Mouse (Mus musculus): Measurements from ENCODE around the gene Amotl2. TPM values are rescaled to one million over a fixed set of nuclear protein-coding genes. Genes with fewer than 3 reads are reported as not detected.

Amotl2 gene
- polyA plus RNA-seq, 1 experiment, result 26.3 TPM

DNA sequence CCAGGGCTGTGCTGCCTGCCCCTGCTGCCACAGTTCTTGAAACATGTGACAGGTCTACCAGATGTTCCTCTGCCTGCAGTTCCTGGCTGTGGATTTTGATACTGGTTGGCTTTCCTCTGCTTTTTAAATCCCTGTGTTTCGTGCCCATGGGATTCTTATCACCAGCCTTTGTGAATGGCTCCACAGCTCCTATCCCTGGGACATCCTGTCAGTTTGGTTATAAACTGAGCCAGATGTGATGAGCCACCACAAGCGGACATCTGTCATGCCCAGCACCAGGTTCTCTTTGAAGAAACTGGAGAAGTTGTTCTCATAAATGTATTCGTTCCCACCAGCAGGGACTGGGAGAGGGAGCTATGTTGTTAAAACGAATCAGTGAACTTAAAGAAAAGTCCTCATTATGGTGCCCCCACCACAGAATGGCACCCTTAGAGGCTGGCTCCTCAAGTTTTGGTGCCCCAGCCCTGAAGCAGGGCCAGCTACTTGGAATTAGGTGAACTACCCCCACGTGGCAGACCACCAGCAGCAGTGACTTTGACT is 15.9 kb downstream of the Amotl2 start:
- Histone ChIP-seq H3K27ac (ENCODE audit: control insufficient read depth, insufficient read depth, low read depth, low read length, poor library complexity) (no peak overlapping the region), H3K4me3 (replicated peaks; ENCODE audit: control insufficient read depth, low read depth, low read length) (no peak overlapping the region), H3K4me1 (ENCODE audit: control insufficient read depth, insufficient read depth, low read length) (peaks cover 2% of the 10 kb centered on the region)
- 72% methylated on average over 5 of the region's 5 CpGs for WGBS
- TF ChIP-seq POLR2A (IDR thresholded peaks at IDR 0.05; ENCODE audit: borderline replicate concordance, control insufficient read depth, low read depth, low read length), result no peak
- no peak for TF ChIP-seq CTCF (IDR thresholded peaks at IDR 0.05; ENCODE audit: control insufficient read depth, insufficient read depth, low read length)

DNA sequence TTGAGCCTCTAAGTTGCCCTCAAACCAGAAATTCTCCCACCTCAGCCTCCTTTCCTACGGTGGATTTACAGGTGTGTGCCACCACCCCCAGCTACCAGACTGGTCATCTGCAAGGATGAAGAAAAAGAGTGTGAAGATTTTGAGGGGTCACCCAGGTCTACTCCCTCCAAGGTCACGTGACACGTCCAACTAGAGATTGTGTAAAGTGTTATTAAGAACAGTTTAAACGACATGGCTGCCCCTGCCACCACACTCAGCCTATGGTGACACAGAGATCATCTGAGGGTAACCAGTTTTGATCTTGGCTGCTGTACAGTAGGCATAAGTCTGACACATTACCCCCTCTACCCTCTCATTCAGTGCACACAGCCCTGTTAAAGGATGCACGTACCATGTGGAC is 17.0 kb downstream of the Amotl2 start:
- 83% methylated on average over 5 of the region's 5 CpGs for WGBS
- H3K4me1 ChIP-seq (ENCODE audit: control insufficient read depth, insufficient read depth, low read length), result peaks cover 3% of the 10 kb centered on the region
- H3K27ac ChIP-seq (ENCODE audit: control insufficient read depth, insufficient read depth, low read depth, low read length, poor library complexity), result no peak overlapping the region
- TF ChIP-seq CTCF (IDR thresholded peaks at IDR 0.05; ENCODE audit: control insufficient read depth, insufficient read depth, low read length) (no peak), POLR2A (IDR thresholded peaks at IDR 0.05; ENCODE audit: borderline replicate concordance, control insufficient read depth, low read depth, low read length) (no peak)
- H3K4me3 ChIP-seq (replicated peaks; ENCODE audit: control insufficient read depth, low read depth, low read length), result no peak overlapping the region

DNA sequence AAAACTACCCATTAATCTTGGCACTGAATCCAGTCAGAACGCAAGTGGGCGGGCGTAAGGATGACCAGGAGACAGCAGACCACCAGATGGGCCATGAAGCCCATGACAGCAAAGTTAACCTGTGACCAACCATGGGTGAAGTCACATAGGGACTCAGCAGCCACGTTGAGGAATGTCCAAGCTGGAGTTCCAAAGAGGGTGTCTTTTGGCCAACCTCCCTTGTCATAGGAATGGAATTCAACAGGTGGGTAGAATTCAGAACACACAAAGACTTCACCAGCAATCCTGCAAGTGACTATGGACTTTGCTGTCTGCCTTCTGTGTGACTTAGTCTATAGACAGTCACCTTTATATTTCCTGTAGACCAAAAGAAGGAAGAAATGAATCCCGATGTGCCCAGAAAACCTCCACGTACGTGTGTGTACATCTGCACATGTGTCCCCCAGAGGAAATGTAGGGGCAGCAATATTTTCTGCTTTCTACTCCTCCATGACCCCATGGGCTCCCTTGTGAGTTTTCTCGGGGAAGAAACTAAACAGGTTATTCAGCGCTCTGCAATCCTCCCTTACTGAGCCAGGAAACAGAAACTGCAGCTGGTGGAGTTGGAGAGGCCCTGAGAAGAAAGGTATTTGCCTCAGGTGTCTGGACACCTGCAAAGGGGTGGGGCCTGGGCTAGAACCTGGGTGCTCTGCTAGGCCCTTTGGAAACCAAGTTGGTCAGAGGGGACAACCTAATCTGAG is 17.7 kb downstream of the Amotl2 start:
- Histone ChIP-seq H3K27ac (ENCODE audit: control insufficient read depth, insufficient read depth, low read depth, low read length, poor library complexity) (no peak overlapping the region), H3K4me1 (ENCODE audit: control insufficient read depth, insufficient read depth, low read length) (peaks cover 3% of the 10 kb centered on the region), H3K4me3 (replicated peaks; ENCODE audit: control insufficient read depth, low read depth, low read length) (no peak overlapping the region)
- no peak for TF ChIP-seq POLR2A (IDR thresholded peaks at IDR 0.05; ENCODE audit: borderline replicate concordance, control insufficient read depth, low read depth, low read length)
- TF ChIP-seq CTCF (IDR thresholded peaks at IDR 0.05; ENCODE audit: control insufficient read depth, insufficient read depth, low read length), result no peak
- 79% methylated on average over 9 of the region's 9 CpGs for WGBS

DNA sequence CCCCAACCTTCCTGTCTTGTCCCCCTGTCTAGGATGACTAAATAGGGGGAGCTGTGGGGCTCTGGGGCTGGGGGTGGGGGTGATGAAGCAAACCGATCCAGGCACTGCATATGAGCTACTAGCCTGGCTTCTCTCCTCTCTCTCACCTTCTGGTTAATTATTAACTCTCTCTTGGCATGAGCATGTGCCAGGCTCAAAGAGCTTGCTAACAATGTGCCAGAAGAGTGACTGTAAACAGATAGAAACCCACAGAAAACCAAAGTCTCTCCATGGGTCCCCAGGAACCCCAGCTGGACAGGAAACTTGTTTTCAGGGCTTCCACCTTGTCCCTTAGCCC is 18.2 kb downstream of the Amotl2 start:
- no peak for TF ChIP-seq CTCF (IDR thresholded peaks at IDR 0.05; ENCODE audit: control insufficient read depth, insufficient read depth, low read length)
- no peak for TF ChIP-seq POLR2A (IDR thresholded peaks at IDR 0.05; ENCODE audit: borderline replicate concordance, control insufficient read depth, low read depth, low read length)
- no peak overlapping the region for H3K27ac ChIP-seq (ENCODE audit: control insufficient read depth, insufficient read depth, low read depth, low read length, poor library complexity)
- H3K4me1 ChIP-seq (ENCODE audit: control insufficient read depth, insufficient read depth, low read length), result peaks cover 3% of the 10 kb centered on the region
- no peak overlapping the region for H3K4me3 ChIP-seq (replicated peaks; ENCODE audit: control insufficient read depth, low read depth, low read length)
- 77% methylated on average over 1 of the region's 1 CpGs for WGBS

- TF ChIP-seq POLR2A (IDR thresholded peaks at IDR 0.05; ENCODE audit: borderline replicate concordance, control insufficient read depth, low read depth, low read length), result no peak
- TF ChIP-seq CTCF (IDR thresholded peaks at IDR 0.05; ENCODE audit: control insufficient read depth, insufficient read depth, low read length), result no peak
- peaks cover 3% of the 10 kb centered on the region for H3K4me1 ChIP-seq (ENCODE audit: control insufficient read depth, insufficient read depth, low read length)
- H3K27ac ChIP-seq (ENCODE audit: control insufficient read depth, insufficient read depth, low read depth, low read length, poor library complexity), result no peak overlapping the region
- WGBS, result 72% methylated on average over 3 of the region's 3 CpGs
- no peak overlapping the region for H3K4me3 ChIP-seq (replicated peaks; ENCODE audit: control insufficient read depth, low read depth, low read length)
These were observed 18.8 kb downstream of the Amotl2 start for GRCm38 (mm10) chr9:102735231-102735630.

DNA sequence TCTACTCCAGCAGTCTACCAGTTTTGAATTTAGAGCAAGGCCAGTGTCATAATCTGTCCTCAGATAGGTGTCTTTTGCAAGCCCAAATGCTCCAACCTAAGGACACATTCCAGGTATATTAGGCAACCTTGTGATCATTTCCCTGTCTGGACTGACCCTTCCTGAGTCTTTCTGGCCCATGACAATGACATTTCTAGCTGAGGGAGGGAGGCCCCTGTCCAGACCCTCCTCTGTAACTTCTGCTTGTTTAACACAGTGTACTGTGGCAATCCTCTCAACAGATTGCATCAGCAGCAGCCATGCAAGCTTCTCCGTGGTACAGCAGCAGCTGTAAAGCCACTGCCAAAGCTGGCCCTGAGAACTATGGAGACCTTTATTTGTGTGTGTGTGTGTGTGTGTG is 19.5 kb downstream of the Amotl2 start:
- H3K4me1 ChIP-seq (ENCODE audit: control insufficient read depth, insufficient read depth, low read length), result peaks cover 2% of the 10 kb centered on the region
- 0 out of 2 replicates have a peak overlapping the region, but pooled peaks have one; percentile 14 for H3K27ac ChIP-seq (ENCODE audit: control insufficient read depth, insufficient read depth, low read depth, low read length, poor library complexity)
- TF ChIP-seq CTCF (IDR thresholded peaks at IDR 0.05; ENCODE audit: control insufficient read depth, insufficient read depth, low read length), result no peak
- no peak for TF ChIP-seq POLR2A (IDR thresholded peaks at IDR 0.05; ENCODE audit: borderline replicate concordance, control insufficient read depth, low read depth, low read length)
- H3K4me3 ChIP-seq (replicated peaks; ENCODE audit: control insufficient read depth, low read depth, low read length), result no peak overlapping the region
- WGBS, result 17% methylated on average over 1 of the region's 1 CpGs

- TF ChIP-seq POLR2A (IDR thresholded peaks at IDR 0.05; ENCODE audit: borderline replicate concordance, control insufficient read depth, low read depth, low read length) (no peak), CTCF (IDR thresholded peaks at IDR 0.05; ENCODE audit: control insufficient read depth, insufficient read depth, low read length) (no peak)
- WGBS, result 70% methylated on average over 1 of the region's 1 CpGs
- H3K4me1 ChIP-seq (ENCODE audit: control insufficient read depth, insufficient read depth, low read length), result peaks cover 2% of the 10 kb centered on the region
- H3K27ac ChIP-seq (ENCODE audit: control insufficient read depth, insufficient read depth, low read depth, low read length, poor library complexity), result no peak overlapping the region
- no peak overlapping the region for H3K4me3 ChIP-seq (replicated peaks; ENCODE audit: control insufficient read depth, low read depth, low read length)
These were observed 20.9 kb downstream of the Amotl2 start for GRCm38 (mm10) chr9:102737405-102737804.

DNA sequence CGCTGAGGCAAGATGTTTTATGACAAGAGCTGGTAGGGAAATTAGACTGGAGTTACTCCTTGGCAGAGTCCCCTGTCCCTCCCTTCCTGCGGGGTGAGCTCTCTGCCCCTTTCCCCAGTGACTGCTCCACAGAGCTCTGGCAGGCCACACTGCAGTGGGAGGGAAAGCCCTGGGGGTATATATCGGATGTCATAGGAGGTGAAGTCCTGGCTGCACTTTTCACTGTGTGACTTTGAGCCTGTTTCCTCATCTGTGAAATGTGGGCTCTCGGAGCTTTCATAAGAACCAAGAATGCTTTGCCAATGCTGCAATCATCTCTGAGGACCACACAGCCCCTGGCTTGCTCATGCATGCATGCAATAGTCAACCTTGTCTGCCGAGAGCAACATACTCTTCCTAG is 30.3 kb downstream of the Amotl2 start:
- no peak overlapping the region for H3K4me3 ChIP-seq (replicated peaks; ENCODE audit: control insufficient read depth, low read depth, low read length)
- peak overlapping the region; percentile 66; the same call in 1 of the 2 replicates for H3K27ac ChIP-seq (ENCODE audit: control insufficient read depth, insufficient read depth, low read depth, low read length, poor library complexity)
- TF ChIP-seq POLR2A (IDR thresholded peaks at IDR 0.05; ENCODE audit: borderline replicate concordance, control insufficient read depth, low read depth, low read length) (no peak), CTCF (IDR thresholded peaks at IDR 0.05; ENCODE audit: control insufficient read depth, insufficient read depth, low read length) (no peak)
- WGBS, result 32% methylated on average over 5 of the region's 5 CpGs
- no peaks in the 10 kb centered on the region; the same call in 1 of the 2 replicates for H3K4me1 ChIP-seq (ENCODE audit: control insufficient read depth, insufficient read depth, low read length)

Measured in bone marrow, adult 2 months (tissue).